Mouse (Mus musculus) heart, embryonic 16.5 days (tissue): ENCODE results near the gene Lrrc25. TPM values are rescaled to one million over a fixed set of nuclear protein-coding genes. Genes with fewer than 3 reads are reported as not detected.
A peak's percentile ranks its signal among the peaks of the same experiment; 100 is the strongest.

ENCODE experiments used
- ATAC-seq: fragments of 200-750 bp; cut with Nextera tagmentation; replicated peaks from 2 replicates; pipeline ENCODE4 v1.8.0; 2017; ENCODE audit warnings: moderate number of reproducible peaks; ENCODE audit not compliant: insufficient read depth, low FRiP score; ENCODE audit errors: extremely low read depth
- H3K27ac ChIP-seq: fragments of 300-500 bp; sonication (generic); 2 replicates; pipeline ENCODE4 v1.5.1; 2014; ENCODE audit warnings: mild to moderate bottlenecking, low read length, control low read depth, moderate library complexity
- H3K27me3 ChIP-seq: fragments of 300-500 bp; sonication (generic); 2 replicates; pipeline ENCODE4 v1.6.1; 2014; ENCODE audit warnings: low read length, mixed read lengths; ENCODE audit not compliant: control insufficient read depth, insufficient read depth
- H3K36me3 ChIP-seq: fragments of 300-500 bp; sonication (generic); 2 replicates; pipeline ENCODE4 v1.6.1; 2014; ENCODE audit not compliant: control insufficient read depth, insufficient read depth
- H3K4me1 ChIP-seq: fragments of 300-500 bp; sonication (generic); 2 replicates; pipeline ENCODE4 v1.6.1; 2014; ENCODE audit warnings: low read length, mixed read lengths; ENCODE audit not compliant: control insufficient read depth, insufficient read depth
- H3K4me2 ChIP-seq: fragments of 300-500 bp; sonication (generic); 2 replicates; pipeline ENCODE4 v1.6.1; 2014; ENCODE audit warnings: low read depth, mild to moderate bottlenecking, control low read depth, low read length
- H3K4me3 ChIP-seq: fragments of 300-500 bp; sonication (generic); 2 replicates; pipeline ENCODE4 v1.5.1; 2014; ENCODE audit warnings: mild to moderate bottlenecking, control low read depth, low read length
- H3K9ac ChIP-seq: fragments of 300-500 bp; sonication (generic); 2 replicates; pipeline ENCODE4 v1.6.1; 2014; ENCODE audit warnings: low read length, control low read depth
- H3K9me3 ChIP-seq: fragments of 300-500 bp; sonication (generic); replicated peaks from 2 replicates; pipeline ENCODE4 v1.6.1; 2016; ENCODE audit warnings: low read length; ENCODE audit not compliant: control insufficient read depth
- WGBS: fragments of 180-500 bp; shearing (Covaris S2); extraction: QIAGEN DNeasy Blood & Tissue Kit; methylation state at CpG from one replicate; pipeline ENCODE4 v1.1.7; 2014; 5-methylcytosine and 5-hydroxymethylcytosine counted together
- polyA plus RNA-seq: library from polyadenylated mRNA; unstranded; fragments of >200 nt; fragmentation: Nextera tagmentation; extraction: Ambion mirVana; gene quantifications from 2 replicates; pipeline ENCODE4 v1.2.1, GENCODE M21; 2015

The Lrrc25 gene
- polyA plus RNA-seq, 1 experiment from 2014 or later, result 1.8 TPM

- Histone ChIP-seq H3K4me1 (peaks cover 35% of the 10 kb centered on the region), H3K27me3 (no peaks in the 10 kb centered on the region), H3K27ac (no peak overlapping the region), H3K36me3 (no peaks in the 10 kb centered on the region), H3K9me3 (no peaks in the 10 kb centered on the region), H3K9ac (no peak overlapping the region), H3K4me3 (no peak overlapping the region), H3K4me2 (no peak overlapping the region)
- WGBS, result 74% methylated on average over 6 of the region's 6 CpGs
- no peak for ATAC-seq
These were observed 19.6 kb downstream of the Lrrc25 start for GRCm38 (mm10) chr8:70635527-70635926.

DNA sequence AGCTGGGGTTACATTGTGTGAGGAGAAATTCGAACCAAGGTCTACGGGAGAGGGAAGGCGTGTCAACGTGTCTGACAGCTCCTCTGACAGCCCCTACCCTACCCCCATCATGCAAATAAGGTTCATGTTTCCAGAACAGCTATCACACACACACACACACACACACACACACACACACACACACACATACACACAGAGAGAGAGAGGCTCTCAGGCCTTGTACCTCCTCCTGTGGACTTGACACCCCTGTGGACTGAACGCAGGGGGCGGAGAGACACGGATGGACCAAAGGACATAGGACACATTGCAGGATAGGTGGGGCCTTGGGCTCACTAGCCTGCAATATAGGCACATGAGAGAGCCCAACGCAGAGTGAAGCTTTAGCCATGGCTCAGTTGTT, 20.9 kb downstream of the Lrrc25 start:
- H3K4me1 ChIP-seq, result peaks cover 26% of the 10 kb centered on the region
- H3K4me2 ChIP-seq, result no peak overlapping the region
- 64% methylated on average over 8 of the region's 8 CpGs for WGBS
- no peak for ATAC-seq
- H3K27ac ChIP-seq, result no peak overlapping the region
- no peaks in the 10 kb centered on the region for H3K9me3 ChIP-seq
- H3K4me3 ChIP-seq, result no peak overlapping the region
- no peaks in the 10 kb centered on the region for H3K27me3 ChIP-seq
- no peak overlapping the region for H3K9ac ChIP-seq
- no peaks in the 10 kb centered on the region for H3K36me3 ChIP-seq

DNA sequence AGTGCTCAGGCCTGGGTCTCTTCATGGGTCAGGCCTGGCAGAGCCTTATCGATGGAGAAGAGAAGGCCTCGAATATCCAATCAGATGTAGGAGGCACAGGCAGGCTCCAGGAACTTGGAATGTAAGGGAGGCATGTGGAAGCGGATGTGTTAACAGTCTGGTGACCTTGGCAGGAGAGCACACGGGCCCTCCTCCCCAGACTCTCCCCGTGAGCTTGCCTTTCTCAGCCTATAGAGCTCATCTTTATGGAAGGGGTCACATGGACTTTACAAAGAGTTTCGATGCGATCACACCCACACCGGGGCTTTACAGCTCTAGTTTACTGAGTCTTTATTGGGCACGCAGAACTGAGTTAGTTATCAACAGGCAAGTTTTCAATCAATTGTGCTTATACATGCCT, 22.8 kb downstream of the Lrrc25 start:
- H3K4me2 ChIP-seq, result no peak overlapping the region
- no peaks in the 10 kb centered on the region for H3K9me3 ChIP-seq
- 51% methylated on average over 9 of the region's 9 CpGs for WGBS
- peak overlapping the region; percentile 25 for H3K27ac ChIP-seq
- no peaks in the 10 kb centered on the region for H3K27me3 ChIP-seq
- H3K4me3 ChIP-seq, result no peak overlapping the region
- peaks cover 22% of the 10 kb centered on the region for H3K4me1 ChIP-seq
- H3K36me3 ChIP-seq, result no peaks in the 10 kb centered on the region
- H3K9ac ChIP-seq, result 0 out of 2 replicates have a peak overlapping the region, but pooled peaks have one; percentile 21
- no peak for ATAC-seq

DNA sequence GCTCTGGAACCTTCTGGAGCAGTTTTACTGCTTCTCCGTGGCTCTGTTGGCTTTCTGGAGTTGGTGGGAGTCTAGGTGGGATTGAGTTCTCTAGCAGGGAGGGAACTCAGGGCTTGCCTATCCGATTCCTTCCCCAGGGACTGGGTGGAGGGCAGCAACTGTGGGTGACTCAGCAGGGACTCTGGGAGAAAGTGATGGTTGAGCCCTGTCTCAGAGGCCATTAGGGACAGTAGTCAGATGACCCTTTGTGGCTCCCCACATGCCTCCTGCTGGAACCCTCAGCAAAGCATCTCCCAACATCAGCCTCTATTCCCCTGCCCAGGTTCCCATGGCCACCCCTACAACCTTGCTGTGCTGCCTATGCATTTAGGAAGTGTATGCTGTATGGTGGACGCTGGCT, 27.1 kb downstream of the Lrrc25 start:
- Histone ChIP-seq H3K4me3 (no peak overlapping the region), H3K4me2 (no peak overlapping the region), H3K36me3 (no peaks in the 10 kb centered on the region), H3K27ac (no peak overlapping the region), H3K9ac (no peak overlapping the region), H3K9me3 (no peaks in the 10 kb centered on the region), H3K4me1 (peaks cover 33% of the 10 kb centered on the region), H3K27me3 (no peaks in the 10 kb centered on the region)
- WGBS, result 66% methylated on average over 3 of the region's 3 CpGs
- ATAC-seq, result no peak

DNA sequence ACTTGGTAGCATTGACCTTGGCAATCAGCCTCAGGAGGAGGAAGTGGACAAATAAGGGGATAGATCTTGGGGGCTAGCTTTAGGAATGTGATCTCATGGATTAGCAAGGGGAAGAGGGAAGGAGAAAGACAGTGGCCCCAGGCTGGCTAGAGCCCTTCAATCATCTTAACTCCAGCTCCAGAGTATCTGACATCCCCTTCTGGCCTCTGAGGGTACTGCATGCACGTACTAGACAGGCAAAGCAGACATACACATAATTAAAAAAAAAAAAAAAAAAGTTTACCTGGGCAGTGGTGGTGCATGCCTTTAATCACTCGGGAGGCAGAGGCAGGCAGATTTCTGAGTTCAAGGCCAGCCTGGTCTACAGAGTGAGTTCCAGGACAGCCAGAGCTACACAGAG, 28.1 kb downstream of the Lrrc25 start:
- no peak overlapping the region for H3K9ac ChIP-seq
- H3K9me3 ChIP-seq, result no peaks in the 10 kb centered on the region
- no peak overlapping the region for H3K27ac ChIP-seq
- no peaks in the 10 kb centered on the region for H3K27me3 ChIP-seq
- H3K36me3 ChIP-seq, result no peaks in the 10 kb centered on the region
- H3K4me3 ChIP-seq, result no peak overlapping the region
- peaks cover 35% of the 10 kb centered on the region for H3K4me1 ChIP-seq
- no peak overlapping the region for H3K4me2 ChIP-seq
- 72% methylated on average over 2 of the region's 2 CpGs for WGBS
- ATAC-seq, result no peak

DNA sequence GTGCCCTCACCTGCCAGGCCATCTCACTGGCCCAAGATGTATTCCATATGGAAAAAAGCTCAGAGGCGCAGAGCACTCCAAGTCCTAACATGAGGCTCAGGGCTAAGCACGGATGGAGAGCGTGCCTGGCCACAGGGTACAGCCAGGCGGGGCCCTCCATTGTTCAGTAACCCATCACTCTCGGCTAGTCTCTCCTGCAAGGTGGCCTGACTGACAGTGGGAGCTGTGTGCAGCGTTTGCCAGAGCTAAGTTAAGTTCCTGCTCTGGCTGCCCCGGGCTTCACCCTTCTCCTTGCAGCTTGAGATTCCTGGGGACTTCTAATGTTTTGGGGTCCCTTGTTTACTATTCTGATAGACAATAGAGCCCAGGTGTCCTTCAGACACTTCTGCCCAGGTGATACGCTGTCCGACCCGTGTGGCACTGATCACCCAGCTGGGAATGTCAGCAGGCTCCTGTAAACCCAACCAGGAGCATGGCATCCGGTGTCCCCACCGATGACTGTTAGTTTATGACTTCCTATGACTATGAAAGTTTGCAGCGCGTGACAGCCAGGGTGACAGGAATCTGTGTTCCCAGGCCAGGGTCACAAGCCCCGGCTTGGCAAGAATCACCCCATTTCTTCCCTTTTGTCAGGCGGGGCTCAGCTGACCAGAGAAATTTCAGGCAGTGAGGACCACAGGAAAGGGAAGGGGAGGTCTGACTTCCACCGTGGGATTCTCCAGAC, 29.7 kb downstream of the Lrrc25 start:
- peaks cover 9% of the 10 kb centered on the region for H3K36me3 ChIP-seq
- no peak overlapping the region for H3K4me3 ChIP-seq
- H3K4me2 ChIP-seq, result no peak overlapping the region
- no peaks in the 10 kb centered on the region for H3K9me3 ChIP-seq
- H3K27ac ChIP-seq, result peak overlapping the region; percentile 32; the same call in 1 of the 2 replicates
- H3K9ac ChIP-seq, result peak overlapping the region; percentile 21; the same call in 1 of the 2 replicates
- 51% methylated on average over 17 of the region's 17 CpGs for WGBS
- H3K4me1 ChIP-seq, result peaks cover 47% of the 10 kb centered on the region
- no peak for ATAC-seq
- H3K27me3 ChIP-seq, result no peaks in the 10 kb centered on the region

DNA sequence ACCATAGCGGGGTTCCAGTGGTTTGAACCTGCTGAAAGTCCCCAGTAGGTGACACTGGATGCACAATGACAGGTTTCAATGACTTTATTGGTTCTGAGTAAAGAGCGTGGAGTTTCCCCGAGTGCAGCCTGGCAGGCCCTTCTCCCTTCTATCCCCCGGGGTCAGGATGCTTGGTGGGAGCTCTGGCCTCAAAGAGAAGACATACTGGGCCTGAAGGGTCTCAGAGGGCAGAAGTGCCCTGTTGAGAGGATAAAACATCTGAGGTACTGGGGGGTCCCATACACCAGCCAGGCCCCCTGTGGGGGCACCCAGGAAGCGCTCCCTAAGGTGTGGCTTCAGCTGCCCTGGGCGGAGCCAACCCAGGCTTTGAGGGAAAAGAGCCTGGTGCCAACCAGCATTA, 30.4 kb downstream of the Lrrc25 start:
- H3K4me2 ChIP-seq, result no peak overlapping the region
- no peak overlapping the region for H3K4me3 ChIP-seq
- peaks cover 15% of the 10 kb centered on the region for H3K36me3 ChIP-seq
- no peaks in the 10 kb centered on the region for H3K27me3 ChIP-seq
- 75% methylated on average over 6 of the region's 6 CpGs for WGBS
- 0 out of 2 replicates have a peak overlapping the region, but pooled peaks have one; percentile 21 for H3K9ac ChIP-seq
- H3K4me1 ChIP-seq, result peaks cover 47% of the 10 kb centered on the region
- H3K9me3 ChIP-seq, result no peaks in the 10 kb centered on the region
- no peak for ATAC-seq
- H3K27ac ChIP-seq, result no peak overlapping the region; the same call in 1 of the 2 replicates

GRCm38 (mm10) chr8:70646775-70647174, 30.8 kb downstream of the Lrrc25 start:
- H3K4me3 ChIP-seq, result no peak overlapping the region
- H3K27me3 ChIP-seq, result no peaks in the 10 kb centered on the region
- peak overlapping the region; percentile 88 for H3K27ac ChIP-seq
- H3K9me3 ChIP-seq, result no peaks in the 10 kb centered on the region
- peaks cover 19% of the 10 kb centered on the region for H3K36me3 ChIP-seq
- 0 out of 2 replicates have a peak overlapping the region, but pooled peaks have one; percentile 21 for H3K9ac ChIP-seq
- H3K4me2 ChIP-seq, result no peak overlapping the region
- ATAC-seq, result no peak
- peaks cover 47% of the 10 kb centered on the region for H3K4me1 ChIP-seq

DNA sequence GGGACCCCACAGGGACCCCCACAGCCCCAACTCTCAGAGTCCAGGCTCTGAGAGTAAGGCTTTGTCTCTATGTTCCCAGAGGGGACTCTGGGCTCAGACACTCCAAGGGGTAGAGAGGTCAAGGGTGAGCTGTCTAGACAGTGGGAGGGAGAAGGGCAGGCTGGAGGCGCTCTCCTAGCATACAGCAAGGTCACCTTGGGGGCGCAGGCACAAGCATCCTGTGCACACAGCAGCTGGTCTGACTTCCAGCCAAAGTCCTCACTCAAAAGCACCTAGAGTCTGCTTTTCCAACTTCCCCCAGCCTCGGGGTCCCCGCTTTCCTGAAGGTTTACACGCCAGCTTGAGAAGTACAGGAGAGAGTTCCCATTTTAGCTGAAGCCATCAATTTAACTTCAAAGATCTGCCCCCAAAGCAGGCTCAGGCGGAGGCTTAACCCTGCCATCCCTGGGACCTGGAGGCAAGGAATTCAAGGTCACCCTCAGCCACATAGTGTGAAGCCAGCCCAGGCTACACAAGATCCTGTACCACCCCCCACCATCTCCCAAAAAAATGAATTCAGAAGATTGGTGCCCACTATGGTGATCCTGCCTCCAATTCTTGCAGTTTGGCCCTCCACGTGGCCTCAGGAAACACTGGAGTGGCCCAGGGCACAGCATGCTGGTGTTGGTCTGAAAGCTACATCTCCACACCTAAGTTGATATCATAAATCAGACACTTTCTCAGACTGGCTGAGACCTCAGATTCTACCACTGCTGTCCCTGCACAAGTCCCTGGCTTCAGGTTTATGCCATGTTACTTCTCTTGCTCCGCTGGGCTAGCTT, 31.6 kb downstream of the Lrrc25 start:
- ATAC-seq, result no peak
- peak overlapping the region; percentile 88 for H3K27ac ChIP-seq
- peaks cover 47% of the 10 kb centered on the region for H3K4me1 ChIP-seq
- WGBS, result 43% methylated on average over 8 of the region's 8 CpGs
- H3K9me3 ChIP-seq, result no peaks in the 10 kb centered on the region
- no peak overlapping the region for H3K4me2 ChIP-seq
- no peaks in the 10 kb centered on the region for H3K27me3 ChIP-seq
- H3K4me3 ChIP-seq, result no peak overlapping the region
- H3K9ac ChIP-seq, result peak overlapping the region; percentile 63
- H3K36me3 ChIP-seq, result peaks cover 25% of the 10 kb centered on the region
